Mouse (Mus musculus) adrenal gland, adult 8-10 months (tissue): ENCODE data around the gene Ext2. TPM values are rescaled to one million over a fixed set of nuclear protein-coding genes. Genes with fewer than 3 reads are reported as not detected.

Experiments
- DNase-seq: peaks from one replicate; pipeline ENCODE4 v3.0.0; 2022
- total RNA-seq, 4 experiments: library from RNA; stranded (reverse); gene quantifications; 2 replicates each; pipeline ENCODE4 v1.2.4; 2022

The Ext2 gene
- total RNA-seq, 4 experiments from 2014 or later, result 98.9 to 144 (median 104) TPM

- no peak for DNase-seq
Observed at GRCm38 (mm10) chr2:93776267-93777055, 45.9 kb downstream of the Ext2 start.

- DNase-seq, result peak; percentile 39
Observed at GRCm38 (mm10) chr2:93775431-93775830, 46.9 kb downstream of the Ext2 start.

DNA sequence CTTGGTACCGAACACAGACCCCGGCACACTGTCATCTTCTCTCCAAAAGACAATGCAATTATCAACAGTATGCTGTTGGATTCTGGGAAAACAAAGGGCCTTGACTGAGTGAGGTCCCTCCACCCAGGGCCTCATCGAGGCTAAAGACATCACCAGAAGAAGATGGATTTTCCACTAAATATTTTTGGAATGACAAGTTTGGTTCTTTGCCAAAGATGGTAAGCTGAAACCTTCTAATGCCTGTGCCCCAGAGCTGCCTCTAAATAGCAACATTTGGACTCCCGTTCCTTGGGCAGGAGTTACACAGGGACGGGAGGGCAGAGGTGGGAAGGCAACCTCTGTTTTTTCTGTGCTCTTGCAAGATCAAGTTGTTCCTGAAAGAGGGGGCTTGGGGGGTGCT, 47.4 kb downstream of the Ext2 start:
- DNase-seq, result peak; percentile 31

DNA sequence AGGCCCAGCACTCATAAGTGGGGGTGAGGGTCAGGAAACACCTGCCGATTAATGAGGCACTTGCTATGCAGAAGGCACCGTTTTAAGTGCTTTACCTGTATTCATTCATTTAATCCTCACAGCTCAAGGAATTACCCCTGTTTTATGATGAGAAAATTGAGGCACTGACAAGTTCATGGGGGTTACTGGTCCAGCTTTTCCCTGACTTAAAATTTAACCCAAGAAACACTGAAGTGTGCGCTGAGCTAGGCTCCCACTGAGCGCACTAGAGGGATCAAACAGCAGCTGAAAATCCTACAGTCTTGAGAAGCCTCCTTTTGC, 49.6 kb downstream of the Ext2 start:
- DNase-seq, result no peak

- no peak for DNase-seq
Observed at GRCm38 (mm10) chr2:93772054-93772764, 50.2 kb downstream of the Ext2 start.

DNA sequence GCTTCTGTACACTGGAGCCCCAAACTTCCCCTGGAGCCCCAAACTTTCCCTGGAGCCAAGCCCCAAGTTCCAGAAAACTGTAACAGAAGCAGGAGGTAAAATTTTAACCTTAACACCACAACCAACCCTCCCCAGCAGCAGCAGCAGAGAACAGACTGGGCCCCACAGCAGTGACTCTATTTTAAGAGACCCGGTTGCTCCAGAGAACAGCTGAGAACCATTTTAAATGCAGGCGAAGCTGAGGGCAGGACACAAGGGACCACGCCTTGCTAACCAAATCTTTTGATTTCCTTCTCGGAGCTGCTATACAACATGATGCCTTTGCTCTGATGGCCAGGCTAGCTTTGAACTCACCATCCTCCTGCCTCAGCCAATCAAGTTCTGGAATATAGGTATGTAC, 51.5 kb downstream of the Ext2 start:
- no peak for DNase-seq

- no peak for DNase-seq
Observed at GRCm38 (mm10) chr2:93769875-93770274, 52.5 kb downstream of the Ext2 start.

- DNase-seq, result no peak
Observed at GRCm38 (mm10) chr2:93765721-93766120, 56.6 kb downstream of the Ext2 start.

DNA sequence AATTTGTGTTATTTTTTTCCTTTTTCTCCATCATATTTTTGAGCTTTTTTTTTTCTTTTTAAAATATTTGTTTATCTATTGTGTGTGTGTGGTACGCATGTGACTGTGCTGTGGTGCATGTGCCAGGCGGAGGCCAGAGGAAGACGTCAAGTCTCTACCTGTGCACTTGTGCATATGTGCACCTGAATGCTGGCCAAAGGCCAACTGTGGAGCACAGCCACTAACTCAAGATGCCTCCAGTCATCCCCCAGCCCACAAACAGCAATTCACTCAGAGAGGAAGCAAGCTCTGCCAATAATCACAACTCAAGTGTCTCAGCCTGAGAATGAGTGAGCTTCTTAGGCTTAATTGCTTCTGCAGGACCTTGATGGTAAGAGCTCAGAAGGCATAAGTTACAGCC, 58.2 kb downstream of the Ext2 start:
- no peak for DNase-seq

DNA sequence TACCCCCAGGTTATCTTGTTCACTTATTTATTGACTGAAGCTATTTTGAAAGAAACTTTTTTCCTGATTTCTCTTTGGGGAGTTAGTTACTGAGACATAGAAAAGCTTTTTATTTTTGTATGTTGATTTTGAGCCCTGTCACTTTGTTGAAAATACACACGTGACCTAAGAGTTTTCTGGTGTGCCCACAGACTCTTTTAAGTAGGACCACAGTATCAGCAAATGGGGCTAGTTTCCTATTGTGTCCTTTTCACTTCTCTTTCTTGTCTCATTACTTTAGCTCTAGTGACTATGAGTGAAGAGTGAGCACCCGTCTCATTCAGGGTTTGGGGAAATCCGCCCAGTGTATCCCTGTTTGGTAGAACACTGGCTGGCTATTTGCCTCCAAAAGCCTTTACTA, 62.0 kb downstream of the Ext2 start:
- no peak for DNase-seq

GRCm38 (mm10) chr2:93759173-93759572, 63.2 kb downstream of the Ext2 start:
- DNase-seq, result no peak

DNA sequence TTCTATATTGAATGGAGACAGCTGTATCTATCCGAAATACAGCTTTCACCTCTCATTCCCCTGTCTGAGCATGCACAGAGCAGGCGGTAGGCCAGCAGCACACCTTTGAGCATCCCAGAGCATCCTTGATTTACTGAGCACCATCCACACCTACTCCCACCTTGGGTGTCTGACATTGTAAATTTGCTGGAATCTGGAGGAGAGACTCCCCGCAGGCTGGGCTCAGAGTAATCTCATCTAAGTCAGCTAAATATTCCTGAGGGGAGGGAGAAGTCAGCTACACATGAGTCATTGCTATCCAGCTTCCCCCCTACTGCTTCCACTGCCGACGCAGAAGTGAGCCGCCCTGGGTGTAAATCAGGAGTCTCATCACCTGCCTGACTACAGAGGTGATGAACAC, 64.1 kb downstream of the Ext2 start:
- DNase-seq, result no peak

GRCm38 (mm10) chr2:93754366-93754765, 68.0 kb downstream of the Ext2 start:
- DNase-seq, result no peak

- no peak for DNase-seq
Observed at GRCm38 (mm10) chr2:93753147-93753758, 69.1 kb downstream of the Ext2 start.

- DNase-seq, result no peak
Observed at GRCm38 (mm10) chr2:93749709-93750108, 72.7 kb downstream of the Ext2 start.

GRCm38 (mm10) chr2:93747538-93748126, 74.7 kb downstream of the Ext2 start:
- DNase-seq, result no peak

GRCm38 (mm10) chr2:93746620-93747019, 75.7 kb downstream of the Ext2 start:
- DNase-seq, result no peak

GRCm38 (mm10) chr2:93746162-93746561, 76.2 kb downstream of the Ext2 start:
- DNase-seq, result no peak

GRCm38 (mm10) chr2:93745741-93746140, 76.6 kb downstream of the Ext2 start:
- DNase-seq, result no peak

GRCm38 (mm10) chr2:93744346-93745229, 77.8 kb downstream of the Ext2 start:
- DNase-seq, result no peak

DNA sequence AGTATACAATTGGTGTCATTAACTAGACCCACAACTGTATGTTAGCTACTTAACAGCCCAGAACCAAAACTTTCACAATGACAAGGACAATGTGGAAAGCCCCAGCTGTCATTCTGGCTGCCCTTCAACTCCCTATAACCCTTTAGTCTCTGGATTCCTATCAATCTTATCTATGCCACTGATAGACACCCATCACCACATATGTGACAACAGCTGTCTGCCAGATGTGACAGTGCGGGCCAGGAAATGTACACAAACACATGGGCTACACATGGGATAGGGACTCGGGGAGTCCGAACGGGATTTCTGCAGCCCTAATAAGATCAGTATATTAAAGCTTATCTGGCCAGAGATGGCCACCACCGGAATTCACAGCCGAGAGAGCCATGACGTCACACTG, 80.7 kb downstream of the Ext2 start:
- DNase-seq, result no peak

DNA sequence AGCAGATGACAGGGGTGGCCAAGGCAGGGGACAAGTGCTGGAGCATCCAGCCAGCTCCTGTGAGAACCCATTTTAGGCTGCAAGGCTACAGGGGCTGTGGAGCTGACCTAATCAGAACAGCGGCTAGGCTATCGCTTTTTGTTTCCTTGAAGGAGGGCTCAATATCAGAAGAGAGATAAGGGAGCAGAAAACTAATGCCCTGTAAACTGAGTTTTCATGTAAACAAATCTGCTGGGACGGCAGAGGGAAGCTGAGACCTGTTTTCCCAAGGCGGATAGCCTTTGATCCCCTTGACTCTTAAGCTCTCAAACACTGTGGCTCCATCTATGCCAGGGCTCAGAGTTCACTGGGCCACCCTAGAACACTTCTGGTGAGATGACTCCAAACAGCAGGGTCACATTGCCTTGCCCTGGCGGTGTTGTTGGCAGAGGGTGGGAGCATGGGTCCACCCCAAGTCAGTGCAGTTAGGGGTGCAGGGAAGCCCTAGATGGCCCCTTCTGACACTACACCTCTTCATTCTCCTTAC, 83.3 kb downstream of the Ext2 start:
- DNase-seq, result no peak
